Mouse (Mus musculus): ENCODE data around the gene Tbc1d30.

GRCm38 (mm10) chr10:121329586-121329985, 21.5 kb downstream of the Tbc1d30 start:
- no peak for TF ChIP-seq CTCF (IDR thresholded peaks at IDR 0.05; ENCODE audit: low read depth)
- TF ChIP-seq EP300 (IDR thresholded peaks at IDR 0.05; ENCODE audit: low read depth), result no peak

Data from liver, embryonic 14.5 days (tissue).